Comparison of ENCODE assay signal across 8 mouse cellular contexts in genomic region chr7:40898711-40899375, GRCm38 (mm10). TPM values are rescaled to one million over a fixed set of nuclear protein-coding genes. Genes with fewer than 3 reads are reported as not detected.
DNase-seq lines count a peak whose midpoint lies in the region; ATAC-seq lines count a peak whose summit lies in the region.

No protein-coding gene starts in this region.

- H3K27ac ChIP-seq in embryonic facial prominence, embryonic 10.5 days (replicated peaks), result peak overlapping the region; percentile 80
- peak overlapping the region; percentile 87 for H3K27ac ChIP-seq in hindbrain, embryonic 10.5 days
- H3K27ac ChIP-seq in neural tube, embryonic 12.5 days, result no peak overlapping the region

- no peaks in the 10 kb centered on the region for H3K36me3 ChIP-seq in embryonic facial prominence, embryonic 10.5 days (replicated peaks)
- H3K36me3 ChIP-seq in hindbrain, embryonic 10.5 days, result no peaks in the 10 kb centered on the region
- H3K36me3 ChIP-seq in neural tube, embryonic 12.5 days, result no peaks in the 10 kb centered on the region

- peaks cover 84% of the 10 kb centered on the region for H3K27me3 ChIP-seq in embryonic facial prominence, embryonic 10.5 days (replicated peaks; ENCODE audit: low read depth, poor library complexity, severe bottlenecking)
- H3K27me3 ChIP-seq in hindbrain, embryonic 10.5 days (ENCODE audit: insufficient read depth, poor library complexity, severe bottlenecking), result peaks cover 80% of the 10 kb centered on the region
- peaks cover 52% of the 10 kb centered on the region for H3K27me3 ChIP-seq in neural tube, embryonic 12.5 days (replicated peaks)

- peak overlapping the region; percentile 68 for H3K9ac ChIP-seq in neural tube, embryonic 12.5 days

- WGBS in embryonic facial prominence, embryonic 10.5 days, result under 1% methylated on average over 62 of the region's 70 CpGs
- under 1% methylated on average over 67 of the region's 70 CpGs for WGBS in hindbrain, embryonic 10.5 days
- WGBS in neural tube, embryonic 12.5 days, result under 1% methylated on average over 65 of the region's 70 CpGs

- peak overlapping the region; percentile 96 for H3K4me2 ChIP-seq in neural tube, embryonic 12.5 days (replicated peaks)

- DNase-seq in left cerebral cortex, adult 18-20 months (ENCODE audit: low spot score in 2 of 2), result peak; percentile 76 to 88
- no peak for DNase-seq in left cerebral cortex, adult 11 months (ENCODE audit: low spot score)
- DNase-seq in embryonic facial prominence, embryonic 10.5 days (ENCODE audit: low spot score), result peak; percentile 68
- peak; percentile 68 for DNase-seq in hindbrain, embryonic 10.5 days (ENCODE audit: low spot score)
- peak; percentile 80 to 87 for DNase-seq in left cerebral cortex, postnatal 36 days (ENCODE audit: low spot score in 2 of 2)
- no peak for DNase-seq in thymus, postnatal 0 days (ENCODE audit: low spot score)

- H3K4me1 ChIP-seq in embryonic facial prominence, embryonic 10.5 days, result peaks cover 37% of the 10 kb centered on the region
- peaks cover 52% of the 10 kb centered on the region for H3K4me1 ChIP-seq in hindbrain, embryonic 10.5 days (replicated peaks)
- H3K4me1 ChIP-seq in neural tube, embryonic 12.5 days, result peaks cover 23% of the 10 kb centered on the region

- no peaks in the 10 kb centered on the region for H3K9me3 ChIP-seq in embryonic facial prominence, embryonic 10.5 days
- H3K9me3 ChIP-seq in hindbrain, embryonic 10.5 days, result no peaks in the 10 kb centered on the region
- no peaks in the 10 kb centered on the region for H3K9me3 ChIP-seq in neural tube, embryonic 12.5 days

- peak; percentile 45 for ATAC-seq in neural tube, embryonic 12.5 days (ENCODE audit: low FRiP score, low read depth)
- ATAC-seq in inflammation-experienced regulatory T-cells, adult 6 months, result no peak

- H3K4me3 ChIP-seq in embryonic facial prominence, embryonic 10.5 days, result peak overlapping the region; percentile 75
- peak overlapping the region; percentile 76 for H3K4me3 ChIP-seq in hindbrain, embryonic 10.5 days
- H3K4me3 ChIP-seq in neural tube, embryonic 12.5 days, result peak overlapping the region; percentile 62

- intact Hi-C loops in left cerebral cortex, postnatal 36 days (cut with DNase I), result loop anchor here (5.0 kb wide), 3 partner anchors 72 to 502 kb away; no protein-coding TSS in a partner anchor

RNA-seq across cellular contexts. Expression of gene Vstm2b, which starts 0.7 kb away (rescaled TPM):
- 10 to 100 TPM; 54.8 to 59.9 TPM for total RNA-seq in left cerebral cortex, adult 18-20 months (2021)
- polyA plus RNA-seq in embryonic facial prominence, embryonic 10.5 days (2016; fragmentation: Nextera tagmentation; extraction: Ambion mirVana), result 5.4 and 6.0 TPM in 2 replicates
- polyA plus RNA-seq in hindbrain, embryonic 10.5 days (2016; fragmentation: Nextera tagmentation; extraction: Ambion mirVana), result 7.4 and 9.0 TPM in 2 replicates
- 10 to 100 TPM; 51.0 to 63.0 TPM for total RNA-seq in left cerebral cortex, postnatal 36 days (2021)
- polyA plus RNA-seq in neural tube, embryonic 12.5 days (2016; fragmentation: Nextera tagmentation; extraction: Ambion mirVana), result 12.4 and 12.9 TPM in 2 replicates
- 0.36 and 0.48 TPM in 2 replicates for polyA plus RNA-seq in thymus, postnatal 0 days (2015; fragmentation: Nextera tagmentation; extraction: Ambion mirVana)
- not detected for polyA plus RNA-seq in inflammation-experienced regulatory T-cells, adult 6 months (2017; shearing (Covaris generic))

Comparison
In these comparisons a context has a peak if more than half of its experiments do, and no peak if none do; other contexts are left out.
1. DNase-seq: peak in left cerebral cortex, adult 18-20 months (2 of 2), embryonic facial prominence, embryonic 10.5 days (single experiment), hindbrain, embryonic 10.5 days (single experiment) and left cerebral cortex, postnatal 36 days (2 of 2); none in left cerebral cortex, adult 11 months (single experiment) and thymus, postnatal 0 days (single experiment).
2. Peak in every context shown above with its lines, with median percentiles within 50 percentile points of each other: H3K4me3 ChIP-seq.